Mouse (Mus musculus) limb, embryonic 14.5 days (tissue): ENCODE data around the gene Lsm2. TPM values are rescaled to one million over a fixed set of nuclear protein-coding genes. Genes with fewer than 3 reads are reported as not detected.
"Not testable (repeated sequence)": the region's sequence is repeated elsewhere in the genome, so short reads cannot be mapped to it uniquely, and the experiment has no call there.

Experiments
- ATAC-seq: fragments of 200-750 bp; cut with Nextera tagmentation; 2 replicates; pipeline ENCODE4 v1.8.0; 2017; ENCODE audit warnings: low read depth, moderate number of reproducible peaks, moderate TSS enrichment; ENCODE audit not compliant: low FRiP score
- DNase-seq: peaks from one replicate; pipeline ENCODE4 v3.0.0-alpha.2; 2015; ENCODE audit warnings: low spot score
- H3K27ac ChIP-seq: fragments of 300-500 bp; sonication (generic); replicated peaks from 2 replicates; pipeline ENCODE4 v1.5.1; 2014; ENCODE audit warnings: low read depth, mild to moderate bottlenecking, low read length, moderate library complexity, mixed read lengths
- H3K27me3 ChIP-seq: fragments of 300-500 bp; sonication (generic); 2 replicates; pipeline ENCODE4 v1.6.1; 2014; ENCODE audit warnings: low read length, mixed read lengths; ENCODE audit not compliant: control insufficient read depth, insufficient read depth
- H3K36me3 ChIP-seq: fragments of 300-500 bp; sonication (generic); 2 replicates; pipeline ENCODE4 v1.6.1; 2014; ENCODE audit warnings: mild to moderate bottlenecking, low read length, moderate library complexity, mixed read lengths; ENCODE audit not compliant: control insufficient read depth, insufficient read depth
- H3K4me1 ChIP-seq: fragments of 300-500 bp; sonication (generic); 2 replicates; pipeline ENCODE4 v1.6.1; 2014; ENCODE audit warnings: antibody characterized with exemption, low read length, mixed read lengths; ENCODE audit not compliant: control insufficient read depth, insufficient read depth
- H3K4me2 ChIP-seq: fragments of 300-500 bp; sonication (generic); replicated peaks from 2 replicates; pipeline ENCODE4 v1.6.1; 2014; ENCODE audit warnings: low read depth, mild to moderate bottlenecking, low read length, moderate library complexity; ENCODE audit not compliant: severe bottlenecking
- H3K4me3 ChIP-seq: fragments of 300-500 bp; sonication (generic); replicated peaks from 2 replicates; pipeline ENCODE4 v1.5.1; 2014; ENCODE audit warnings: low read length
- H3K9ac ChIP-seq: fragments of 300-500 bp; sonication (generic); 2 replicates; pipeline ENCODE4 v1.6.1; 2014; ENCODE audit warnings: mild to moderate bottlenecking, low read depth, low read length, moderate library complexity; ENCODE audit not compliant: severe bottlenecking
- H3K9me3 ChIP-seq: fragments of 300-500 bp; sonication (generic); 2 replicates; pipeline ENCODE4 v1.6.1; 2016; ENCODE audit warnings: low read length; ENCODE audit not compliant: control insufficient read depth
- POLR2A ChIP-seq: fragments of 200-500 bp; IDR thresholded peaks from 2 replicates; pipeline ENCODE4 v1.8.0; 2012; ENCODE audit warnings: inconsistent platforms, mild to moderate bottlenecking, moderate library complexity, borderline replicate concordance; ENCODE audit not compliant: insufficient read depth, insufficient read length; ENCODE audit errors: extremely low read depth
- WGBS: fragments of 180-500 bp; shearing (Covaris S2); extraction: QIAGEN DNeasy Blood & Tissue Kit; methylation state at CpG from one replicate; pipeline ENCODE4 v1.1.7; 2014; 5-methylcytosine and 5-hydroxymethylcytosine counted together
- polyA plus RNA-seq, 2 experiments: library from polyadenylated mRNA; depleted of rRNA in 1 of 2; stranded (reverse) in 1 of 2; unstranded in 1 of 2; fragments of >200 nt; fragmentation: Nextera tagmentation in 1 of 2; extraction: Ambion mirVana in 1 of 2; gene quantifications; 2 replicates each; pipeline versions ENCODE4 v1.2.1 to v1.2.3; 2012 to 2014

Gene Lsm2
- polyA plus RNA-seq, 2 experiments = 170 to 186 TPM

GRCm38 (mm10) chr17:35002153-35002865, 20.6 kb downstream of the Lsm2 start:
- Histone ChIP-seq H3K9me3 (no peaks in the 10 kb centered on the region), H3K27me3 (no peaks in the 10 kb centered on the region), H3K4me3 (peak overlapping the region; percentile 91), H3K4me1 (peaks cover 16% of the 10 kb centered on the region), H3K9ac (peak overlapping the region; percentile 78), H3K27ac (peak overlapping the region; percentile 99), H3K4me2 (peak overlapping the region; percentile 88), H3K36me3 (peaks cover 42% of the 10 kb centered on the region)
- WGBS = 6% methylated on average over 12 of the region's 12 CpGs
- ATAC-seq = no peak
- no peak for TF ChIP-seq POLR2A
- no peak for DNase-seq

DNA sequence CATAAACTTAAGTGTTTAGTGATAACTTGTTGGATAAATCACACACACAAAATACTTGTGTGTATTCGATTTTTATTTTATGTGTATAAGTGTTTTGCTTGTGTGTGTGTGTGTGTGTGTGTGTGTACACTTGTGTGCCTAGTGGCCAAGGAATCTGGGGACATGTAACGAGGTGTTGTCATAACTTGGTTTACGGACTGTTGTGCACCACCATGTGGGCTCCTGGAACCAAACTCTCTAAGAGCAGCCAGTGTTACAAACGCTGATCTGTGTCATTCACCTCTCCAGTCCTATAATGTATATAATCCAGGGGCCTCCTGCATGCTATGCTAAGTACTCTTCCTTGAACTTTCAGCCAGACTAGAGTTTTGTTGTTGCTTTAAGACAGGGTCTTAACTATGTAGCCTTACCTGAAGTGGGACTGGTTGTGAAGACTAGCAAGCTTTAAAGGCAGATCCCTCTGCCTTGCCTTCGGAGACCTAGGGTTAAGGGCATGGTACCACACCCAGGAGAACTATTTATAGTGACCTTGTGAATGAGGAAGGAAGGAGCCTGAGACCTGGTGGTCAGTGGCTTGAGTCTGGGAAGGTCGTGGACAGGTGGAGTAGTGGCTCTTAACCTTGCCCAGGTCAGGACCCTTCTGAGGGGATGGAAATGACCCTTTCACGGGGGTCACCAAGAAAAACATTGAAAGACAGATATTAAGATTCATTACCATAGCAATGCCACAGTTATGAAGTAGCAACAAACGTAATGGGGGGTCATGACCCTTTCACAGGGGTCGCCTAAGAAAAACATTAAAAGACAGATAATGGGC, 21.6 kb downstream of the Lsm2 start:
- no peak for TF ChIP-seq POLR2A
- H3K9me3 ChIP-seq = no peaks in the 10 kb centered on the region
- H3K4me1 ChIP-seq = peaks cover 16% of the 10 kb centered on the region
- no peak overlapping the region for H3K27ac ChIP-seq
- H3K36me3 ChIP-seq = peaks cover 43% of the 10 kb centered on the region
- DNase-seq (no peak), ATAC-seq (no peak)
- H3K4me3 ChIP-seq = peak overlapping the region; percentile 91
- peak overlapping the region; percentile 78 for H3K9ac ChIP-seq
- H3K4me2 ChIP-seq = peak overlapping the region; percentile 88
- no peaks in the 10 kb centered on the region for H3K27me3 ChIP-seq
- 64% methylated on average over 9 of the region's 9 CpGs for WGBS

- ATAC-seq = no peak
- TF ChIP-seq POLR2A = no peak
- no peak for DNase-seq
- no peak overlapping the region for H3K9ac ChIP-seq
- no peaks in the 10 kb centered on the region for H3K27me3 ChIP-seq
- no peak overlapping the region for H3K4me3 ChIP-seq
- no peaks in the 10 kb centered on the region for H3K9me3 ChIP-seq
- WGBS = 95% methylated on average over 17 of the region's 17 CpGs
- peaks cover 16% of the 10 kb centered on the region for H3K4me1 ChIP-seq
- H3K27ac ChIP-seq = no peak overlapping the region
- H3K36me3 ChIP-seq = peaks cover 51% of the 10 kb centered on the region
- no peak overlapping the region for H3K4me2 ChIP-seq
These were observed 22.5 kb downstream of the Lsm2 start for GRCm38 (mm10) chr17:35004075-35004717.

DNA sequence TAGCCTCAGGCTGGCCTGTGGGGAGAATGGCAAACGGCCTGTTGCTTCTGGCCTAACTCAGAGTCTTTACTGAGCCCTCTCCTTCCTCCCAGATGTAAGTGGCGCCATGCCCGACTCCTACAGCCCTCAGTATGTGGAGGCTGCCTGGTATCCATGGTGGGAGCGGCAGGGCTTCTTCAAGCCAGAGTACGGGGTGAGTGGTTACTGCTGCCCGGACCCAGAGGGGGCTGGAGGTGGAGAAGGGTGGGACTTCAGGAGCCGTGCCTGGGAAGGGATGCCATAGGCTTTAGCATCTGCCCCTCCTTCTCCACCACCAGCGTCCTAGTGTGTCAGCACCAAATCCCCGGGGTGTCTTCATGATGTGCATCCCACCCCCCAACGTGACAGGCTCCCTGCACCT, 23.5 kb downstream of the Lsm2 start:
- no peak for TF ChIP-seq POLR2A
- Histone ChIP-seq H3K36me3 (peaks cover 58% of the 10 kb centered on the region), H3K4me1 (peaks cover 11% of the 10 kb centered on the region), H3K27ac (no peak overlapping the region), H3K9ac (no peak overlapping the region), H3K4me3 (no peak overlapping the region), H3K9me3 (no peaks in the 10 kb centered on the region), H3K27me3 (no peaks in the 10 kb centered on the region), H3K4me2 (no peak overlapping the region)
- DNase-seq (no peak), ATAC-seq (no peak)
- WGBS = 93% methylated on average over 10 of the region's 10 CpGs

- ATAC-seq, H3K9me3 ChIP-seq, DNase-seq, H3K9ac ChIP-seq, H3K27me3 ChIP-seq, H3K4me3 ChIP-seq, H3K4me2 ChIP-seq, H3K27ac ChIP-seq: not testable (repeated sequence)
- Histone ChIP-seq H3K36me3 (peaks cover 66% of the 10 kb centered on the region), H3K4me1 (peaks cover 11% of the 10 kb centered on the region)
- WGBS = 94% methylated on average over 4 of the region's 5 CpGs
These were observed 24.2 kb downstream of the Lsm2 start for GRCm38 (mm10) chr17:35005902-35006301.
